Mouse (Mus musculus): ENCODE data around the gene Tbl1xr1. TPM values are rescaled to one million over a fixed set of nuclear protein-coding genes. Genes with fewer than 3 reads are reported as not detected.

The Tbl1xr1 gene
- 21.8 and 31.9 TPM in 2 replicates for polyA plus RNA-seq (2012; rRNA removed)

GRCm38 (mm10) chr3:22076561-22076935, at the start of gene Tbl1xr1:
Tbl1xr1 (plus strand) TSS chr3:22076652.
- no peak for DNase-seq (ENCODE audit: low read depth, low spot score)
- WGBS, result under 1% methylated on average over 28 of the region's 46 CpGs

GRCm38 (mm10) chr3:22038004-22038403, 38.4 kb upstream of the Tbl1xr1 start:
- WGBS, result 90% methylated on average over 4 of the region's 4 CpGs
- DNase-seq (ENCODE audit: low read depth, low spot score), result no peak

- DNase-seq (ENCODE audit: low read depth, low spot score), result no peak
- WGBS, result 90% methylated on average over 8 of the region's 8 CpGs
These were observed 37.2 kb upstream of the Tbl1xr1 start for GRCm38 (mm10) chr3:22039036-22039795.

DNA sequence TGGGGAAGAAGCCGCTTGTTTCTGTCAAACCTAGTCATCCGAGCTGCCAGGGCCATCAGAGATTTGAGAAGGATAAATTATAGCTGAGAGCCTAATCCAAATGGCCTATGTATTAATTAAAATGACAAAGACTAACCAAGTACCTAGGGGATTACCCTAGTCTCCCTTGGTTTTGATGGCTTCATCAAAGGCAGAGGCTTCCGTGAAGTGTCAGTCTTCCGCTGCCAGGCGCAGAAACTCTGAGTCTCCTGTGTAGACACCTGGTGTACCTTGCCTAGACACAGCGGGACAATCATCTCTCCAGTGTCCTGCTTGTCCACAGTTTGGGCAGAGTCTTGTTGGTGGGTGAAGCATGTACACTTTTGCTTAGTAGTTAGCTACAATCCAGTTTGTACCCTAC, 35.8 kb upstream of the Tbl1xr1 start:
- DNase-seq (ENCODE audit: low read depth, low spot score), result no peak
- 94% methylated on average over 6 of the region's 6 CpGs for WGBS

GRCm38 (mm10) chr3:22047203-22047602, 29.2 kb upstream of the Tbl1xr1 start:
- WGBS, result 92% methylated on average over 14 of the region's 14 CpGs
- DNase-seq (ENCODE audit: low read depth, low spot score), result no peak

DNA sequence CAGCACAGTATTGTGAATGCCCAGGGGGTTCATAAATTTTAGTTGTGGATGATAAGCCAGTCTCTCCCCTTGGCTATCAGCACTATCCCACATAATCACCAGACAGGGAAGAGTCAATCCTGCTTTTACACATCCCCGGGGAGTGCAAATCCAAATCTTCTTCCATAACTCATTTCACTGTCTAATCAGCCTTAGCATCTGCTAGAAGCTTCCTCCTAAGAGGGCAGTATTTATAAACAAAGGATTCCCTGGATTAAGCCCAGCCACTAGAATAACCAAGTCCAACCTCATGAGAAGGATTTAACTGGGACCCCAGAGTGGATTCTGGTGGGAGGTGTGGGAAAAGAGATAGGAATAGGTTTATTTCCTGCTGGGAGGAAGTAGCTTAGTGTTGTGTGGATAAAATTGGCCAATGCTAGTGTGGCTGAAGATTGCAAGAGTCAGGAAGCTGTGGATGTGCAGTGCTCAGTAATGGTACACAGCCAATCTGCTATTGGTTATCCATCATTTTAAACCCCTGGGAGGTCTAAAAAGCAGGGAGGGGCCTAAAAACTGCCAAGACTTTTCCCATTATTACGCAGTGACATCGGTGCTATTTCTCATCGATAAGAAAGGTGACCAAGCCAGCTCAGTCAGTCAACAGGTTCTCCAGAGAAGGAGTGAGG, 19.7 kb upstream of the Tbl1xr1 start:
- WGBS, result 84% methylated on average over 4 of the region's 4 CpGs
- DNase-seq (ENCODE audit: low read depth, low spot score), result no peak

- DNase-seq (ENCODE audit: low read depth, low spot score), result no peak
- WGBS, result 84% methylated on average over 7 of the region's 7 CpGs
These were observed 18.1 kb upstream of the Tbl1xr1 start for GRCm38 (mm10) chr3:22058206-22058804.

GRCm38 (mm10) chr3:22061163-22061562, 15.3 kb upstream of the Tbl1xr1 start:
- WGBS, result 80% methylated on average over 4 of the region's 4 CpGs
- no peak for DNase-seq (ENCODE audit: low read depth, low spot score)

DNA sequence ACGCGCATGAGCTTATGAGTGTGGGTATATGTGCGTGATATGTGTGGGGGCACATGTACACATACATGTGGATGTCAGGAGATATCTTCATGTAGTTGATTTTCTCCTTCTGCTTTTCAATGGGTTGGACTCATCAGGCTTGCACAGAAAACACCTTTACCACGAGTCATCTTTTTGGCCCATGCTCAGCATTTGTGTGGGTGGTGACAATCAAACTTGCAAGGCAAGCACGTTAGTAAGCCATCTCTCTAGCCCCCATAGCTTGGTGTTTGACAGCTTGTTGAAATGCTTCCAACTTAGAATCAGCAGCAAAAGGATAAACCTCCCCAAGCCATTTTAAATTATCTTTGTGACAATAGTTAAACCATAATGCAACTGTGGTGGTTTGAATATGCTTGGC, 7.8 kb upstream of the Tbl1xr1 start:
- DNase-seq (ENCODE audit: low read depth, low spot score), result no peak

GRCm38 (mm10) chr3:22073916-22074315, 2.5 kb upstream of the Tbl1xr1 start:
- whole genome bisulfite sequencing, result 85% methylated on average over 1 of the region's 1 CpGs
- no peak for DNase-seq (ENCODE audit: low read depth, low spot score)

More for the DNA sequence above, 7.8 kb upstream of the Tbl1xr1 start:
- 83% methylated on average over 5 of the region's 5 CpGs for WGBS

GRCm38 (mm10) chr3:22074591-22075294, 1.7 kb upstream of the Tbl1xr1 start:
- 26% methylated on average over 11 of the region's 11 CpGs for WGBS
- DNase-seq (ENCODE audit: low read depth, low spot score), result no peak

DNA sequence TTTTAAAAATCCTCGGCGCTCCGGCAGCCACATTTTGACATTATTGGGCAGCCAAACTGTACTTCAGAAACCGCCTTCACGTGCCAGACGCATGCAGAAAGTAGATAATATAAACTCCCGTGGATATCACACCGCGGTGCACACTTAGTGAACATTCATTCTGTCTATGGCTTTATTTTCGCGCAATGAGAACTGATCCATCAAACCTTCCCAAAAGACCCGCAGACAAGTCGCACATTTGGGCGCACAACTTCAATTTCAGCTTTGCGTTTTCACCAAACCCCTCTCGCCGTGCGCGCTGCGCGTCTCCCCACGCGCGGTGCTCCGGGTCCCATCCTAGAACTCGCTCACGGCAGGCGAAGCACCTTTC, 950 bp upstream of the Tbl1xr1 start:
- no peak for DNase-seq (ENCODE audit: low read depth, low spot score)
- under 1% methylated on average over 28 of the region's 28 CpGs for WGBS

DNA sequence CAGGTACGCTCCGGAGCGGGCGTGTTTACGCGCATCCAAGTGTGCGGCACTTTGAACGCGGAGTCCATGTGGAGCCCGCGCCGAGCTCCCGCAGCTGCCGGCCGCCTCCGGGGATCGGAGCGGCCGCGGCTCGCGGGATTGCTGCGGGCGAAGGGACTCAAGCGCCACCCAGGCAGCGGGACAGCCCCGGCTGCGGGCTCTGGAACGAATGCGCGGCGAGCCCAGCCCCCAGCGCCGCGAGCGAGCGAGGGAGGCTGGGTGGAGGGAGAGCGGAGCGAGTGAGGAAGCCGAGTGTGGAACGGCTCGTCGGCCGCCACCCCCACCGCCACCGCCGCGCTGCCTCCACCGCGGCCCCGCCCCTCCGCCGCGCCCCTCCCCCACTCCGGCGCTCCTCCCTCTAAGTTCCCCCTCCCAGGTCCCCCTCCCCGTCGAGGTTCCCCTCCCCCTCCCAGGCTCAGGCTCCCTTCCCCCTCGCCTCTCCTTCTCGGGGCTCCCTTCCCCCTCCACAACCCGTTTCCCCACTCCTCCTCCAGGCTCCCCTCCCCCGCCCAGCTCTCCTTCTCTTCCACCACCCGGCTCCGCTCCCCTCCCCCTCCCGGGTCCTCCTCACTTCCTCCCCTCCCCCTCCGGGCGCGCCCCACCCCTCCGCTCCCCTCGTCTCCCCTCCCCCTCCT, 428 bp upstream of the Tbl1xr1 start:
- under 1% methylated on average over 56 of the region's 70 CpGs for WGBS

DNA sequence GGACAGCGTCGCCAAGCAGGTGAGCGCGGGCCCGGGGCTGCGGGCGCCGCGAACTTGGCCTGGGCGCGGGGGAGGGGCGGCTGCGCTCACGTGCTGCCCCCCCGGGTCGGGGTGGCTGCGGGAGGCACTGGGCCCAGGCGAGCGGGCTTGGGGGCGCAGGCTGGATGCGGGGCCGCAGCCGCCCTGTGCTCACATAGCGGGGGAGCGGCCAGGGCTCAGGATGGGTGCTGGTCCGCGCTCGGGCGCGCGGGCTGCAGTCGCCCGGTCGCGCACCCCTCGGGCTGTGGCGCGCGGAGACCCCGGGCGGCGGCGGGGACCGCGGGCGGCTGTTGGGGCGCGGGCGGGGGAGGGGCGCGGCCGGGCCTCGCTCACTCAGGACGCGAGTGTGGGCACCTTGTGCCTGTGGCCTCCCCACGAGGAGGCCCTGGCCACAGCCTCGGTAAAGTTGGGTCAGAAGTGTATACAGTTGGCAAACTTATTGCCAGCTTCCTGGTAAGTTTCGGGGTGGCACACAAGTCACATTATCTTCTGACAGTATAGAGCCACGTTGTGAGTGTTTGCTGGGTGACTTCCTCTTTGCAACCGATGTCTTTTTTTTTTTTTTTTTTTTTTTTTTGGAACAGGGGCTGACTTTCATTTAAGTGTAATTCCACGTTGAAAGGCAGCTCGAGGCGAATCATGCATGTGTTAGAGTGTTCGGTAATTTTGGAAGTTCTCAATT, 644 bp downstream of the Tbl1xr1 start:
- WGBS, result under 1% methylated on average over 64 of the region's 64 CpGs
- no peak for DNase-seq (ENCODE audit: low read depth, low spot score)

More for the DNA sequence above, 428 bp upstream of the Tbl1xr1 start:
- DNase-seq (ENCODE audit: low read depth, low spot score), result no peak

DNA sequence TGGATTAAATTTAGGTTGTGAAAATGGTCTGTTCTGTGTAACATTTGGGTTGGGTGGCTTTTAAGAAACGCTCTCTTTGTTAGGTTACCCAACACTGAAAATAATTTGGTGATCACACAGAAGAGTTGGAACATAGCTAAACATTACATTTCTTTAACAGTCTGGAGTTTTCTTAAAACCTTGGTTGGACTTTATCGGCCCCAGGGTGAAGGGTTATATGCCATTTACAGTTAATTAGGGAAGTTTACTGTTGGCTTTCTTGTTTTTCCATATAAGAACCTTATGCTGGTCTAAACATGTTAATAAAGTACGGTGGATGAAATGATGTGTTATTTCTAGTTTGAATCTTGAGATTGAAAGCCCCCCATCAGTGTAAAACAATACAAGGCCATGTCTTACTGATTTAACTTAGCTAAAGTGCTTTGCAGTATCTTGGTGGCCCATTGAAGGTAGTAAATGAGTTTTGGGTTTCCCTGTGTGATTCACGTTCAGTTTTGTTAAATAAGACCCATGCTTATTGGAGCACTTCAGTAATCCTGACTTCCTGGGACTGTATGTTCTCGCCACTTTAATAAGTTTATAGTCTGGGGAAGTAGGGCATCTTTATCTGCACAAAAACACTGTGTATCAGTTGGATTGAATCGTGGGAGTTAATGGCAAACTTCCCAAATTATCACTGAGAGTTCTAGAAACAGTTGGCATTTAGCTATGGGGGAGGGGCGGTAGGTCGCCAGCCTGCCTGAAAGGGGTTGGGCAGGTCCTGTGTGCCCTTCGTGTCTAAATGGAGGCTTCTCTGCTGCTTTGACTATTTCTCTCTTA, 1.4 kb downstream of the Tbl1xr1 start:
- no peak for DNase-seq (ENCODE audit: low read depth, low spot score)
- 5% methylated on average over 9 of the region's 9 CpGs for WGBS

GRCm38 (mm10) chr3:22078529-22078928, 2.1 kb downstream of the Tbl1xr1 start:
- WGBS, result 65% methylated on average over 3 of the region's 3 CpGs
- DNase-seq (ENCODE audit: low read depth, low spot score), result no peak

GRCm38 (mm10) chr3:22081869-22082268, 5.4 kb downstream of the Tbl1xr1 start:
- WGBS, result 61% methylated on average over 4 of the region's 4 CpGs

DNA sequence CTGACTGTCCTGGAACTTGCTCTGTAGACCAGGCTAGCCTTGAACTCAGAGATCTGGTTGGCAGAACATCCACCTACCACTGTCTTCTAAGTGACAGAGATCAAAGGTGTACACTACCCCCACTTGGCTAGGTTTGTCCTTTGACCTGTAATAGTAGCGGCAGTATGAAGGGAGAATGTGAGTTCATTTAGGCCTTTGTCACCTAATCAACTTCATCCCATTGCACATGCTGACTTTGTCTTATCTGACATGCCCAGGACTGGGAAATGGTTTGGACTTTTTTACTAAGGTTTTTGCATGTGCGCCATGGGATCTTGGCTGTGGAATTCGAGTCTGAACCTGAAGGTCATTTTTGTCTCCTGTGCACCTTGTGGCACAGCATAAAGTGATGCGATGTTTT, 6.4 kb downstream of the Tbl1xr1 start:
- WGBS, result 75% methylated on average over 4 of the region's 4 CpGs
- no peak for DNase-seq (ENCODE audit: low read depth, low spot score)

More at GRCm38 (mm10) chr3:22081869-22082268, 5.4 kb downstream of the Tbl1xr1 start:
- DNase-seq (ENCODE audit: low read depth, low spot score), result no peak

Measured in large intestine, adult 2 months (tissue).